Mouse (Mus musculus) liver, adult 2 months (tissue): Measurements from ENCODE around the gene Cldnd1.

ENCODE experiments used
- CTCF ChIP-seq: fragments of 200-500 bp; IDR thresholded peaks from 2 replicates; pipeline ENCODE4 v1.5.1; 2011; ENCODE audit warnings: low read depth, low read length, control low read depth
- POLR2A ChIP-seq: fragments of 200-500 bp; IDR thresholded peaks from 2 replicates; pipeline ENCODE4 v1.6.1; 2011; ENCODE audit warnings: low read length, control low read depth; ENCODE audit not compliant: insufficient read depth; ENCODE audit errors: extremely low read depth

DNA sequence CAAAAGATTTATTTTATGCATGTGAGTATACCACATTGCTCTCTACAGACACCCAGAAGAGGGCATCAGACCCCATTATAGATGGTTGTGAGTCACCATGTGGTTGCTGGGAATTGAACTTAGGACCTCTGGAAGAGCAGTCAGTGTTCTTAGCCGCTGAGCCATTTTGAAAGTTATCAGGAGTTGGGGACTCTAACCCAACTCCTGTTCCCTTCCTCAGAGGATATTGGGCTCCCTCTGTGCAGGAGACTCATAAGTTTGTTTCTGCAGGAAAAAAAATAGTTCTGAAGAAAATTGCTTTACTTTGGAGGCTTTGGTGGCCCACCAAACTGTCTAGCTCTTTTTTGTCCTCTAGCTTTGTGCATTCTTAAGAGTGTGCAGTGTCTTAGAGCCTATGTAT is 39.2 kb upstream of the Cldnd1 start:
- TF ChIP-seq CTCF = no peak
- TF ChIP-seq POLR2A = no peak
